Mouse (Mus musculus): ENCODE measurements around the gene Rchy1.
"Not testable (repeated sequence)": the region's sequence is repeated elsewhere in the genome, so short reads cannot be mapped to it uniquely, and the experiment has no call there.

Rchy1 gene

GRCm38 (mm10) chr5:91959986-91960385, 2.9 kb downstream of the Rchy1 start:
- no peak for DNase-seq

GRCm38 (mm10) chr5:91959096-91959495, 3.8 kb downstream of the Rchy1 start:
- DNase-seq = no peak

- no peak for DNase-seq
These were observed 5.7 kb downstream of the Rchy1 start for GRCm38 (mm10) chr5:91956991-91957760.

GRCm38 (mm10) chr5:91951404-91951803, 11.5 kb downstream of the Rchy1 start:
- DNase-seq = no peak

- DNase-seq = no peak
These were observed 13.4 kb downstream of the Rchy1 start for GRCm38 (mm10) chr5:91949441-91949840.

GRCm38 (mm10) chr5:91947008-91947407, 15.9 kb downstream of the Rchy1 start:
- no peak for DNase-seq

GRCm38 (mm10) chr5:91945609-91946008, 17.3 kb downstream of the Rchy1 start:
- not testable (repeated sequence) for DNase-seq

- DNase-seq = no peak
These were observed 49.6 kb downstream of the Rchy1 start for GRCm38 (mm10) chr5:91913231-91913630.

- no peak for DNase-seq
These were observed 51.3 kb downstream of the Rchy1 start for GRCm38 (mm10) chr5:91911384-91912106.

GRCm38 (mm10) chr5:91910616-91911015, 52.3 kb downstream of the Rchy1 start:
- no peak for DNase-seq

GRCm38 (mm10) chr5:91909010-91909620, 53.8 kb downstream of the Rchy1 start:
- no peak for DNase-seq
